Mouse (Mus musculus) megakaryocyte, embryonic 14.5 days (primary cell): ENCODE measurements around the gene Wrap53.
"Not testable (repeated sequence)": the region's sequence is repeated elsewhere in the genome, so short reads cannot be mapped to it uniquely, and the experiment has no call there.

ENCODE experiments used
- FLI1 ChIP-seq: IDR thresholded peaks from 2 replicates; pipeline ENCODE4 v1.6.1; 2012; ENCODE audit warnings: low read length, inconsistent platforms, mixed read lengths
- GATA1 ChIP-seq: IDR thresholded peaks from 3 replicates; pipeline ENCODE4 v1.6.1; 2012; ENCODE audit warnings: mixed read lengths, low read length, inconsistent platforms, borderline replicate concordance

- not testable (repeated sequence) for TF ChIP-seq GATA1, FLI1
Measured at GRCm38 (mm10) chr11:69541741-69542140, 38.3 kb downstream of the Wrap53 start.
